Mouse (Mus musculus) heart, adult 2 months (tissue): Measurements from ENCODE around the gene Syce1l. TPM values are rescaled to one million over a fixed set of nuclear protein-coding genes. Genes with fewer than 3 reads are reported as not detected.

Experiments
- DNase-seq, 2 experiments: peaks; one replicate each; pipeline ENCODE4 v3.0.0; 2021
- H3K27ac ChIP-seq: fragments of 200-600 bp; 2 replicates; pipeline ENCODE4 v1.8.1; 2022
- H3K27me3 ChIP-seq: fragments of 200-500 bp; 2 replicates; pipeline ENCODE4 v1.6.1; 2012; ENCODE audit warnings: mild to moderate bottlenecking, low read length, inconsistent platforms, mixed read lengths; ENCODE audit not compliant: control insufficient read depth, insufficient read depth
- H3K36me3 ChIP-seq: fragments of 200-500 bp; 2 replicates; pipeline ENCODE4 v1.6.1; 2012; ENCODE audit warnings: low read length, inconsistent platforms; ENCODE audit not compliant: control insufficient read depth, insufficient read depth
- H3K4me1 ChIP-seq: fragments of 200-500 bp; 2 replicates; pipeline ENCODE4 v1.6.1; 2011; ENCODE audit warnings: low read length; ENCODE audit not compliant: control insufficient read depth, insufficient read depth
- H3K4me3 ChIP-seq: fragments of 200-600 bp; 2 replicates; pipeline ENCODE4 v1.8.1; 2022
- H3K79me2 ChIP-seq: fragments of 200-500 bp; replicated peaks from 2 replicates; pipeline ENCODE4 v1.6.1; 2012; ENCODE audit warnings: mild to moderate bottlenecking, inconsistent platforms, low read length, moderate library complexity, mixed read lengths; ENCODE audit not compliant: control insufficient read depth, insufficient read depth
- H3K9ac ChIP-seq: fragments of 200-500 bp; 2 replicates; pipeline ENCODE4 v1.6.1; 2012; ENCODE audit warnings: low read depth, mild to moderate bottlenecking, control low read depth, inconsistent platforms, low read length, mixed read lengths
- CTCF ChIP-seq: fragments of 200-600 bp; IDR thresholded peaks from 2 replicates; pipeline ENCODE4 v1.8.1; 2022; ENCODE audit warnings: antibody characterized with exemption, mild to moderate bottlenecking, moderate library complexity
- EP300 ChIP-seq: fragments of 200-500 bp; IDR thresholded peaks from 2 replicates; pipeline ENCODE4 v1.6.1; 2011; ENCODE audit warnings: low read depth, low read length, control low read depth; ENCODE audit not compliant: insufficient read depth
- POLR2A ChIP-seq: fragments of 200-500 bp; IDR thresholded peaks from 2 replicates; pipeline ENCODE4 v1.6.1; 2011; ENCODE audit warnings: mild to moderate bottlenecking, low read depth, low read length, control low read depth; ENCODE audit not compliant: insufficient read depth
- WGBS: fragments of 180-500 bp; shearing (Covaris S2); methylation state at CpG from one replicate; pipeline ENCODE4 v1.1.7; 2018; 5-methylcytosine and 5-hydroxymethylcytosine counted together
- intact Hi-C: fragments of 180-260 bp; cut with DNase I; formaldehyde crosslinking; loops from one replicate; pipeline ENCODE4 v1.15.1; 2025
- polyA plus RNA-seq: library from polyadenylated mRNA; depleted of rRNA; stranded (reverse); fragments of >200 nt; gene quantifications from 2 replicates; pipeline ENCODE4 v1.2.3, GENCODE M21; 2012
- total RNA-seq, 2 experiments: library from RNA; stranded (reverse); gene quantifications; 2 replicates each; pipeline ENCODE4 v1.2.3; 2021

The Syce1l gene
- total and polyA plus RNA-seq, 3 experiments = not detected

GRCm38 (mm10) chr8:113635592-113636279 is 7.3 kb upstream of the Syce1l start:
- H3K4me1 ChIP-seq = 0 out of 2 replicates have a peak, but pooled peaks cover 2% of the 10 kb centered on the region
- peak overlapping the region; percentile 92 for H3K4me3 ChIP-seq
- no peaks in the 10 kb centered on the region for H3K79me2 ChIP-seq
- under 1% methylated on average over 44 of the region's 44 CpGs for WGBS
- H3K27ac ChIP-seq = peak overlapping the region; percentile 98
- peak overlapping the region; percentile 71 for H3K9ac ChIP-seq
- no peak for DNase-seq
- intact Hi-C loops = loop anchor here (10.0 kb wide), 1 partner anchor 799 kb away; the partner anchor contains the start of gene Wwox
- H3K27me3 ChIP-seq = no peaks in the 10 kb centered on the region
- TF ChIP-seq CTCF = no peak
- peak; percentile 84; the same call in 1 of the 2 replicates for TF ChIP-seq POLR2A
- no peaks in the 10 kb centered on the region for H3K36me3 ChIP-seq

- Histone ChIP-seq H3K36me3 (no peaks in the 10 kb centered on the region), H3K79me2 (no peaks in the 10 kb centered on the region), H3K4me3 (peak overlapping the region; percentile 92), H3K9ac (peak overlapping the region; percentile 71), H3K27ac (peak overlapping the region; percentile 98; the same call in 1 of the 2 replicates), H3K4me1 (0 out of 2 replicates have a peak, but pooled peaks cover 2% of the 10 kb centered on the region), H3K27me3 (no peaks in the 10 kb centered on the region)
- intact Hi-C loops = loop anchor here (10.0 kb wide), 1 partner anchor 799 kb away; the partner anchor contains the start of gene Wwox
- 40% methylated on average over 5 of the region's 5 CpGs for WGBS
- no peak for DNase-seq
- TF ChIP-seq POLR2A = no peak
- TF ChIP-seq CTCF = no peak
- no peak for TF ChIP-seq EP300
Observed at GRCm38 (mm10) chr8:113636280-113636628, 6.8 kb upstream of the Syce1l start.

GRCm38 (mm10) chr8:113640357-113640756 is 2.7 kb upstream of the Syce1l start:
- intact Hi-C loops = no loop called here
- 87% methylated on average over 8 of the region's 8 CpGs for WGBS
- Histone ChIP-seq H3K9ac (no peak overlapping the region), H3K79me2 (no peaks in the 10 kb centered on the region), H3K4me3 (no peak overlapping the region), H3K27me3 (no peaks in the 10 kb centered on the region), H3K27ac (no peak overlapping the region), H3K36me3 (no peaks in the 10 kb centered on the region), H3K4me1 (0 out of 2 replicates have a peak, but pooled peaks cover 2% of the 10 kb centered on the region)
- no peak for TF ChIP-seq POLR2A
- no peak for TF ChIP-seq EP300
- no peak for TF ChIP-seq CTCF
- DNase-seq = no peak

GRCm38 (mm10) chr8:113643479-113644210 is 632 bp downstream of the Syce1l start:
- 75% methylated on average over 8 of the region's 8 CpGs for WGBS
- Histone ChIP-seq H3K27me3 (no peaks in the 10 kb centered on the region), H3K4me1 (no peaks in the 10 kb centered on the region), H3K36me3 (no peaks in the 10 kb centered on the region), H3K79me2 (no peaks in the 10 kb centered on the region), H3K27ac (no peak overlapping the region), H3K9ac (no peak overlapping the region), H3K4me3 (no peak overlapping the region)
- TF ChIP-seq POLR2A = no peak
- no peak for TF ChIP-seq CTCF
- no peak for TF ChIP-seq EP300
- intact Hi-C loops = no loop called here
- DNase-seq = no peak

GRCm38 (mm10) chr8:113645220-113645619 is 2.2 kb downstream of the Syce1l start:
- H3K4me3 ChIP-seq = no peak overlapping the region
- no peaks in the 10 kb centered on the region for H3K27me3 ChIP-seq
- no peak for TF ChIP-seq CTCF
- no peak for TF ChIP-seq POLR2A
- TF ChIP-seq EP300 = no peak
- intact Hi-C loops = no loop called here
- H3K4me1 ChIP-seq = no peaks in the 10 kb centered on the region
- H3K79me2 ChIP-seq = no peaks in the 10 kb centered on the region
- no peak overlapping the region for H3K27ac ChIP-seq
- H3K36me3 ChIP-seq = no peaks in the 10 kb centered on the region
- DNase-seq = no peak
- 71% methylated on average over 5 of the region's 5 CpGs for WGBS
- no peak overlapping the region for H3K9ac ChIP-seq

- DNase-seq = no peak
- intact Hi-C loops = no loop called here
- no peak overlapping the region for H3K27ac ChIP-seq
- H3K27me3 ChIP-seq = no peaks in the 10 kb centered on the region
- no peak for TF ChIP-seq CTCF
- no peak for TF ChIP-seq EP300
- no peak for TF ChIP-seq POLR2A
- H3K4me3 ChIP-seq = no peak overlapping the region
- H3K36me3 ChIP-seq = no peaks in the 10 kb centered on the region
- no peaks in the 10 kb centered on the region for H3K4me1 ChIP-seq
- no peak overlapping the region for H3K9ac ChIP-seq
- WGBS = 82% methylated on average over 12 of the region's 12 CpGs
- H3K79me2 ChIP-seq = no peaks in the 10 kb centered on the region
Observed at GRCm38 (mm10) chr8:113652450-113652849, 9.4 kb downstream of the Syce1l start.
